Mouse (Mus musculus): ENCODE results near the gene Efna2. TPM values are rescaled to one million over a fixed set of nuclear protein-coding genes. Genes with fewer than 3 reads are reported as not detected.
A peak's percentile ranks its signal among the peaks of the same experiment; 100 is the strongest.

Gene Efna2
- 60.3 and 62.2 TPM in 2 replicates for polyA plus RNA-seq (2016; fragmentation: Nextera tagmentation; extraction: Ambion mirVana)

DNA sequence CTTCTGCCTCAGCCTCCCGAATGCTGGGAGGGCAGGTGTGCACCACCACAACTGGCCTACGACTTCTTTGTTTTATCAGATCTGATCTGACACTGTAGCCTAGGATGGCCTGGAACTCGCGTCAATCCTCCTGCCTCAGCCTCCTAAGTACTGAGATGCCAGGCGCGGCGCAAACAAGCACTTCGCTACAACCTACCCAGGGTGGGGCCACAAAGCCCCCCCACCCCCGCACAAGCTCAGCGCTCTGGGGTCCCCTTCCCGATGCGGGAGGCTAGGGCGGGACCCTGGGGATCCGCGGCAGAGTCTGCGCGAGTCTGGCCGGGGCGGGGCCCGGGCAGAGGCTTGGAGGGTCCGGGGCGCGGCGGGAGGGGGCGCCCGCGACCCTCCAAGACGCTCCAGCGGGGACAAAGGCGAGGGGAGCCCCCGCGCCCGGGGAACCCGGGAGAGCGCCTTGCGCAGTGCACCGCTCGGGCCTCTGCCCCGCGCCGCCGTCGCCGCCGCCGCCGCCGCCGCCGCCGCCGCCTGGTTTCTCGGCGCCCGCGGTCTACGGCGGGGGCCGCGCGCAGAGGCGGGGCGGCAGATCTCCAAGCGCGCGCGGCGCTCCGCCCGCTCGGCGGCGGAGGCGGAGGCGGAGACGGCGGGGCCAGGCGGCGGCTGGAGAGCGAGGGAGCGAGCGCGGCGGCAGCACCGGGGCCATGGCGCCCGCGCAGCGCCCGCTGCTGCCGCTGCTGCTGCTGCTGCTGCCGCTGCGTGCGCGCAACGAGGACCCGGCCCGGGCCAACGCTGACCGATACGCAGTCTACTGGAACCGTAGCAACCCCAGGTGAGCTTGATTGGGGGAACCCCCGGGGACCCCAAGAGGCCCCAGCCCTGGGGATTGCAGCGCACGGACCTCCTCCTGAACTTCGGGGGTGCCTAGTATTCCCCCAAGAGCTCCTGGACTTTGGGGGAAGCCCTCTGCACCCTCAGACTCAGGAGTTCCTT is at the start of gene Efna2:
Efna2 (plus strand) TSS at position 415 of the 984 bp plus-strand sequence.
- ATAC-seq (ENCODE audit: insufficient number of reproducible peaks, insufficient read depth, low FRiP score, low TSS enrichment, low read depth): peak; percentile 57
- H3K27ac ChIP-seq: peak within 1 kb of the TSS; percentile 86
- H3K27me3 ChIP-seq: no peaks in the 10 kb centered on the region
- H3K4me2 ChIP-seq: peak within 1 kb of the TSS; percentile 97
- peak within 1 kb of the TSS; percentile 97 for H3K9ac ChIP-seq (replicated peaks)
- peaks cover 30% of the 10 kb centered on the region for H3K4me1 ChIP-seq (replicated peaks)
- H3K4me3 ChIP-seq (replicated peaks): peak within 1 kb of the TSS; percentile 96
- peaks cover 30% of the 10 kb centered on the region for H3K36me3 ChIP-seq
- 1% methylated on average over 85 of the region's 106 CpGs for WGBS
- no peaks in the 10 kb centered on the region for H3K9me3 ChIP-seq

DNA sequence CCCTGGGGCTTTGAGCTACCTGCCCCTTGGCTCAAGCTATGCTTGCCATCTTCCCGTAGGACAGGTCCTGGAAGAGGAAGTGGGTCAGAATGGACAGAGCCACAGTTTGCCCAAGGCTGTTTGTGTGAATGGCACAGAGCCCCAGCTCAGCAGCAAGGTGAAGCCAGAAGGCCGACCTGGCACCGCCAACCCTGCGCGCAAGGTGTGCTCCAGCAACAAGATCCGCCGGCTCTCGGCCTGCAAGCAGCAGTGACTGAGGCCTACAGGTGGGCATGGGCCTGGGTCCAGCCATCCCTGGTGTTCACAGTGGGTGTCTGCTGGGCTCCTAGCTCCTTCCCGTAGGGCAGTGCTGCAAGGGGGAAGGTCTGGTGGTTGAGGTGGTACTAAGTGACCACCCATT is 49.4 kb upstream of the Efna2 start:
- 96% methylated on average over 9 of the region's 9 CpGs for WGBS
- Histone ChIP-seq H3K27ac (no peak overlapping the region), H3K9me3 (no peaks in the 10 kb centered on the region), H3K4me1 (replicated peaks) (peaks cover 14% of the 10 kb centered on the region), H3K4me3 (replicated peaks) (no peak overlapping the region), H3K9ac (replicated peaks) (no peak overlapping the region), H3K4me2 (no peak overlapping the region), H3K27me3 (peaks cover 17% of the 10 kb centered on the region), H3K36me3 (peaks cover 99% of the 10 kb centered on the region)
- no peak for ATAC-seq (ENCODE audit: insufficient number of reproducible peaks, insufficient read depth, low FRiP score, low TSS enrichment, low read depth)

- ATAC-seq (ENCODE audit: insufficient number of reproducible peaks, insufficient read depth, low FRiP score, low TSS enrichment, low read depth): no peak
- H3K27ac ChIP-seq: no peak overlapping the region
- peak overlapping the region; percentile 56; the same call in 1 of the 2 replicates for H3K4me2 ChIP-seq
- H3K9me3 ChIP-seq: no peaks in the 10 kb centered on the region
- H3K27me3 ChIP-seq: peaks cover 24% of the 10 kb centered on the region
- H3K9ac ChIP-seq (replicated peaks): no peak overlapping the region; the same call in 1 of the 2 replicates
- peaks cover 95% of the 10 kb centered on the region for H3K36me3 ChIP-seq
- peaks cover 14% of the 10 kb centered on the region for H3K4me1 ChIP-seq (replicated peaks)
- 81% methylated on average over 18 of the region's 18 CpGs for WGBS
- no peak overlapping the region for H3K4me3 ChIP-seq (replicated peaks)
Measured at GRCm38 (mm10) chr10:80130403-80131031, 48.8 kb upstream of the Efna2 start.

GRCm38 (mm10) chr10:80131316-80131951 is 47.8 kb upstream of the Efna2 start:
- H3K9me3 ChIP-seq: 0 out of 2 replicates have a peak, but pooled peaks cover 5% of the 10 kb centered on the region
- peak overlapping the region; percentile 25 for H3K4me3 ChIP-seq (replicated peaks)
- H3K27ac ChIP-seq: 0 out of 2 replicates have a peak overlapping the region, but pooled peaks have one; percentile 35
- no peak for ATAC-seq (ENCODE audit: insufficient number of reproducible peaks, insufficient read depth, low FRiP score, low TSS enrichment, low read depth)
- peaks cover 90% of the 10 kb centered on the region for H3K36me3 ChIP-seq
- peak overlapping the region; percentile 56 for H3K4me2 ChIP-seq
- peaks cover 17% of the 10 kb centered on the region for H3K4me1 ChIP-seq (replicated peaks)
- WGBS: 17% methylated on average over 55 of the region's 55 CpGs
- H3K9ac ChIP-seq (replicated peaks): peak overlapping the region; percentile 50
- peaks cover 33% of the 10 kb centered on the region for H3K27me3 ChIP-seq

DNA sequence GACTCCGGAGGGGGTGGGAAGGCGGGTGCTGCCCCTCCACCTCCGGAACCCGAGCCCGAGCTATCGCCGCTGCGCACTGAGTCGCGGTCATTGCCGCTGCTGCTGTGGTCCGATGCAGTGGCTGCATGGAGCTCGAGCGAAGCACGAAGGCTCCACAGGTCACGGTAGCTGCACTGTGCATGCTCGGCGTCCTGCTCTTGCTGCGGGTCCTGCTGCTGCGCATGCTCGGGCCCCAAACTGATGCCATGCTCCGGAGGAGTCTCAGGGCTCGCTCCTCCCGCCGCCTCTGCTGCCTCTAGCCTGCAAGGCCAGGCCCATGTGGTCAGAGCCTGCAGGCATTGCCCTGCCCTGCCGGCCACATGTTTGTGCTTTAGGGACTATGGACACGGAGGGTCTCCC is 47.3 kb upstream of the Efna2 start:
- Histone ChIP-seq H3K9me3 (0 out of 2 replicates have a peak, but pooled peaks cover 5% of the 10 kb centered on the region), H3K9ac (replicated peaks) (peak overlapping the region; percentile 50), H3K4me2 (peak overlapping the region; percentile 56), H3K4me1 (replicated peaks) (peaks cover 23% of the 10 kb centered on the region), H3K27ac (0 out of 2 replicates have a peak overlapping the region, but pooled peaks have one; percentile 35), H3K4me3 (replicated peaks) (peak overlapping the region; percentile 25), H3K27me3 (peaks cover 38% of the 10 kb centered on the region), H3K36me3 (peaks cover 85% of the 10 kb centered on the region)
- WGBS: 34% methylated on average over 27 of the region's 27 CpGs
- ATAC-seq (ENCODE audit: insufficient number of reproducible peaks, insufficient read depth, low FRiP score, low TSS enrichment, low read depth): no peak

DNA sequence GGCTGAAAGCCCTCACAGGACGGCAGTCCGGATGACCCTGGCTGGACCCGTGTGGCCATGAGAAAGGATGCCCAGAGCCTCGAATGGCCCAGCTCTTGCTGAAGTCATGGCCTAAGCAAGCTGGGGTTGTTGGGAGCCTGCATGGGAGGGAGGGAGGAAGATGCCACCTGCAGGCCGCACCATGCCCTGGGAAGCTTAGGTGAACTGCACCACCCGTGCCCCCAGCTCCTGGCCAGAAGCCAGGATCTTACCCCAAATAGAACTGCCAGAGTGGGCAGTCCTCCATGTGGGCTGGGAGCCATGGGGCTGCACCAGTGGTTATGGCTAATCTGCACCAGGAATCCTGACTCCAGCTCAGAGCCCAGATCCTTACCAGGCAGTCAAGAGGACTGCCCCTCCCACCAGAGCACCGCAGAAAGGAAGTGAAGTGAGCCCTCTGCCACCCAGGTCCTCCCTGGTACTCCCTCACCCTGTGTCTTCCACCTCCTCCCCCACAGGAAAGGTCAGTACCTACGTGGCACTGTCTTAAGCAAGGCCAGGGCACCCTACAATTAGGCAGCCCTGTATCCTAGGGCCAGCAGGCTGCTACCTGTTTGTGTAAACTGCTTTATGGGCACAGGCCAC is 45.9 kb upstream of the Efna2 start:
- ATAC-seq (ENCODE audit: insufficient number of reproducible peaks, insufficient read depth, low FRiP score, low TSS enrichment, low read depth): no peak
- 77% methylated on average over 8 of the region's 8 CpGs for WGBS
- H3K9ac ChIP-seq (replicated peaks): no peak overlapping the region
- H3K4me3 ChIP-seq (replicated peaks): no peak overlapping the region
- peaks cover 71% of the 10 kb centered on the region for H3K36me3 ChIP-seq
- H3K27me3 ChIP-seq: peaks cover 52% of the 10 kb centered on the region
- H3K4me2 ChIP-seq: no peak overlapping the region
- H3K9me3 ChIP-seq: 0 out of 2 replicates have a peak, but pooled peaks cover 5% of the 10 kb centered on the region
- H3K4me1 ChIP-seq (replicated peaks): peaks cover 36% of the 10 kb centered on the region
- no peak overlapping the region for H3K27ac ChIP-seq

DNA sequence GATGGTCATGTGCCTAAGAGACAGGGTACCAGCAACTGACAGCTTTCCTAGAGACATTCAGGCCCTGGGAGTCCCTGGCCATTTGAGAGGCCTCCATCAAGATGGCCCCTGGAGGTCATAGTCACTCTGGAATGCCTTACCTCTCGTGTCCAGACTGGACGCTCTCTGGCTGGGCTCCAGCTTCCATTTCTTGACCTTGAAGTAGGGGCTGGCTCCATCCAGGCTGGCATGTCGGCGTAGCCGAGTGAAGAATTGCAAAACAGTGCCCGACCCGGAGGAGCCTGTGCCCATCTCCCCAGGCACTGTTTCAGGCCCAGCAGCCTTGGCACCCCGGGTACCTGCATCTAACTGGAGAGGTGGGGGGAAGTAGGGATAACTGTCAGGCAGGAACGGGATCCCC is 44.9 kb upstream of the Efna2 start:
- no peak overlapping the region for H3K4me2 ChIP-seq
- H3K4me1 ChIP-seq (replicated peaks): peaks cover 44% of the 10 kb centered on the region
- H3K9ac ChIP-seq (replicated peaks): no peak overlapping the region
- ATAC-seq (ENCODE audit: insufficient number of reproducible peaks, insufficient read depth, low FRiP score, low TSS enrichment, low read depth): no peak
- H3K36me3 ChIP-seq: peaks cover 60% of the 10 kb centered on the region
- H3K9me3 ChIP-seq: 0 out of 2 replicates have a peak, but pooled peaks cover 5% of the 10 kb centered on the region
- WGBS: 86% methylated on average over 9 of the region's 9 CpGs
- no peak overlapping the region for H3K27ac ChIP-seq
- peaks cover 63% of the 10 kb centered on the region for H3K27me3 ChIP-seq
- no peak overlapping the region for H3K4me3 ChIP-seq (replicated peaks)

DNA sequence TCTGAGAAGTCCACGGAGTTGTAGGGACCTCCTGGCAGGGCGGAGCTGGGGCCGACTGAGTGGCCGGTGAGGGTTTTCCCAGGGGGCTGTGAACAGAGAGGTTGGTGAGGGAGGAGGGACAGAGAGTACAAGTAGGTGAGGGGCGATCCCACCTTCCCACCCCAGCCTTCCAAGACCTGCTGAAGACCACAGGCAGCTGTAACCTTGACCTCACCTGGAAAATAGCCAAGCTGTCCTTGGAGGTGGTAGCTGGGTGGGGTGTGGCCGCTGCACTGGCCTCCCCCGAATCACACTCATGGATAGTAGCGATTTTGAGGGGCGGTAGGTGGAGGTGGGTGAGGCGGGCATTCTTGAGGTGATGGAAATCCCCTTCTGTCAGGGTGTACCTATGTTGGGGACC is 44.1 kb upstream of the Efna2 start:
- H3K9ac ChIP-seq (replicated peaks): no peak overlapping the region
- 79% methylated on average over 10 of the region's 10 CpGs for WGBS
- peaks cover 52% of the 10 kb centered on the region for H3K36me3 ChIP-seq
- 0 out of 2 replicates have a peak, but pooled peaks cover 5% of the 10 kb centered on the region for H3K9me3 ChIP-seq
- H3K4me2 ChIP-seq: no peak overlapping the region
- no peak for ATAC-seq (ENCODE audit: insufficient number of reproducible peaks, insufficient read depth, low FRiP score, low TSS enrichment, low read depth)
- no peak overlapping the region for H3K27ac ChIP-seq
- H3K4me3 ChIP-seq (replicated peaks): no peak overlapping the region
- H3K27me3 ChIP-seq: peaks cover 65% of the 10 kb centered on the region
- peaks cover 47% of the 10 kb centered on the region for H3K4me1 ChIP-seq (replicated peaks)

DNA sequence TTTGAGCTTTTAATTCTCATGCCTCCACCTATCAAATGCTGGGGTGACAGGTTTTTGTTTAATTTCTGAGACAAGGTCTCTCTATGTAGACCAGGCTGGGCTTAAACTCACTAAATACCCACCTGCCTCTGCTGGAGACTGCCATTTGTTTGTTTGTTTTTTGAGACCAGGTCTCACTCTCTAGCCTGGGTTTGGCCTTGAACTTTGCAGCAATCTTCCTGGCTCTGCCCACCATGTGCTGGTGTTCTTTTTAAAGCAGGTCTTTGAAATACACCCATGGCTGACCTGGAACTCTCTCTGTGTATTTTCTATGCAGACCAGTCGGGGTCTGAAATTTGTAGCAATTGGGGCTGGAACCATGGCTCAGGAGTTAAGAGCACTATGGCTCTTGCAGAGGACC is 43.6 kb upstream of the Efna2 start:
- Histone ChIP-seq H3K27me3 (peaks cover 70% of the 10 kb centered on the region), H3K9me3 (0 out of 2 replicates have a peak, but pooled peaks cover 5% of the 10 kb centered on the region), H3K9ac (replicated peaks) (no peak overlapping the region), H3K27ac (no peak overlapping the region), H3K36me3 (peaks cover 48% of the 10 kb centered on the region), H3K4me3 (replicated peaks) (no peak overlapping the region), H3K4me2 (no peak overlapping the region), H3K4me1 (replicated peaks) (peaks cover 49% of the 10 kb centered on the region)
- ATAC-seq (ENCODE audit: insufficient number of reproducible peaks, insufficient read depth, low FRiP score, low TSS enrichment, low read depth): no peak
- WGBS: 89% methylated on average over 1 of the region's 1 CpGs

- Histone ChIP-seq H3K27ac (no peak overlapping the region), H3K4me3 (replicated peaks) (peak overlapping the region; percentile 81), H3K9ac (replicated peaks) (peak overlapping the region; percentile 85; the same call in 1 of the 2 replicates), H3K4me1 (replicated peaks) (peaks cover 51% of the 10 kb centered on the region), H3K36me3 (peaks cover 40% of the 10 kb centered on the region), H3K27me3 (peaks cover 67% of the 10 kb centered on the region), H3K9me3 (0 out of 2 replicates have a peak, but pooled peaks cover 5% of the 10 kb centered on the region), H3K4me2 (peak overlapping the region; percentile 98)
- ATAC-seq (ENCODE audit: insufficient number of reproducible peaks, insufficient read depth, low FRiP score, low TSS enrichment, low read depth): no peak
- 19% methylated on average over 41 of the region's 49 CpGs for WGBS
Measured at GRCm38 (mm10) chr10:80136179-80136951, 42.9 kb upstream of the Efna2 start.

Measured in limb, embryonic 12.5 days (tissue).